Mouse (Mus musculus) kidney, postnatal 0 days (tissue): ENCODE results near the gene Tac4. TPM values are rescaled to one million over a fixed set of nuclear protein-coding genes. Genes with fewer than 3 reads are reported as not detected.

ENCODE experiments used
- ATAC-seq: fragments of 200-750 bp; cut with Nextera tagmentation; replicated peaks from 2 replicates; pipeline ENCODE4 v1.8.0; 2017; ENCODE audit warnings: low read depth, moderate number of reproducible peaks, moderate TSS enrichment, moderate library complexity; ENCODE audit not compliant: low FRiP score
- DNase-seq: peaks from one replicate; pipeline ENCODE4 v3.0.0-alpha.2; 2016; ENCODE audit warnings: low spot score
- H3K27ac ChIP-seq: fragments of 300-500 bp; sonication (generic); 2 replicates; pipeline ENCODE4 v1.5.1; 2014; ENCODE audit warnings: mild to moderate bottlenecking
- H3K27me3 ChIP-seq: fragments of 300-500 bp; sonication (generic); 2 replicates; pipeline ENCODE4 v1.6.1; 2014; ENCODE audit warnings: low read length, mixed read lengths; ENCODE audit not compliant: insufficient read depth
- H3K36me3 ChIP-seq: fragments of 300-500 bp; sonication (generic); 2 replicates; pipeline ENCODE4 v1.6.1; 2014; ENCODE audit warnings: low read length, mixed read lengths; ENCODE audit not compliant: insufficient read depth
- H3K4me1 ChIP-seq: fragments of 300-500 bp; sonication (generic); replicated peaks from 2 replicates; pipeline ENCODE4 v1.6.1; 2014; ENCODE audit warnings: antibody characterized with exemption, low read length, mixed read lengths; ENCODE audit not compliant: insufficient read depth
- H3K4me2 ChIP-seq: fragments of 300-500 bp; sonication (generic); 2 replicates; pipeline ENCODE4 v1.6.1; 2014; ENCODE audit warnings: mild to moderate bottlenecking, low read length, moderate library complexity, mixed read lengths
- H3K4me3 ChIP-seq: fragments of 300-500 bp; sonication (generic); replicated peaks from 2 replicates; pipeline ENCODE4 v1.5.1; 2014; ENCODE audit warnings: low read depth, low read length
- H3K9ac ChIP-seq: fragments of 300-500 bp; sonication (generic); 2 replicates; pipeline ENCODE4 v1.6.1; 2014; ENCODE audit warnings: low read depth, low read length
- H3K9me3 ChIP-seq: fragments of 300-500 bp; sonication (generic); replicated peaks from 2 replicates; pipeline ENCODE4 v1.6.1; 2016; ENCODE audit warnings: low read length, inconsistent platforms, mixed read lengths
- CTCF ChIP-seq: IDR thresholded peaks from 2 replicates; pipeline ENCODE4 v1.5.1; 2016; ENCODE audit warnings: antibody characterized with exemption, low read depth, mild to moderate bottlenecking, moderate library complexity
- WGBS: fragments of 180-500 bp; shearing (Covaris S2); extraction: QIAGEN DNeasy Blood & Tissue Kit; methylation state at CpG from one replicate; pipeline ENCODE4 v1.1.7; 2014; 5-methylcytosine and 5-hydroxymethylcytosine counted together
- polyA plus RNA-seq: library from polyadenylated mRNA; unstranded; fragments of >200 nt; fragmentation: Nextera tagmentation; extraction: Ambion mirVana; gene quantifications from 2 replicates; pipeline ENCODE4 v1.2.1, GENCODE M21; 2015

Gene Tac4
- polyA plus RNA-seq: 0.09 TPM in 1 of 2 replicates, not detected in the other

GRCm38 (mm10) chr11:95261178-95261751 is at the start of gene Tac4:
Gene Tac4 (plus strand): TSS chr11:95261529.
- Histone ChIP-seq H3K4me3 (no peak within 1 kb of the TSS), H3K27me3 (no peaks in the 10 kb centered on the region), H3K36me3 (no peaks in the 10 kb centered on the region; the same call in 1 of the 2 replicates), H3K27ac (no peak within 1 kb of the TSS), H3K9me3 (no peaks in the 10 kb centered on the region), H3K4me2 (no peak within 1 kb of the TSS), H3K9ac (no peak within 1 kb of the TSS), H3K4me1 (no peaks in the 10 kb centered on the region)
- TF ChIP-seq CTCF: no peak; the same call in 1 of the 2 replicates
- 70% methylated on average over 5 of the region's 5 CpGs for WGBS
- DNase-seq (no peak), ATAC-seq (no peak)

DNA sequence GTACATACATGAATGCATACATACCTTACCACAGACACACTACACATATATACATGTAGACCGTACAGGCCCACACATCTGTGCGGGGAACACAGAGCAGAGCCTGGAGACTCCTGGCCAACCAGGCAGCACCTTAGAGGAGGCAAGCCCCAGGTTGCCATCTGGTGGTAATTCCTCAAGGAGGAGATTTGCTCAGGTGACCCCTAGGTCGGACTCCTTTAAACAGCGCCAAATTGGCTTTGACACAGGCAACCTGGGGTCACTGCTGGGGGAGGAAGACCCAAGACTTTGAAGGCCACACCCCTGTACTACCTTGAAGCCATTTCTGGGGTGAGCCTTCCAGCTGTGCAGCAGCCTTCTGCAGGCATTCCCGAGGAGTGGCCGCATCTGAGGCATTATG is 47.7 kb upstream of the Tac4 start:
- Histone ChIP-seq H3K27ac (no peak overlapping the region), H3K36me3 (no peaks in the 10 kb centered on the region), H3K4me1 (no peaks in the 10 kb centered on the region), H3K27me3 (no peaks in the 10 kb centered on the region), H3K4me3 (no peak overlapping the region), H3K4me2 (no peak overlapping the region), H3K9me3 (no peaks in the 10 kb centered on the region), H3K9ac (no peak overlapping the region)
- 21% methylated on average over 6 of the region's 6 CpGs for WGBS
- DNase-seq (peak; percentile 32), ATAC-seq (no peak)
- TF ChIP-seq CTCF: peak; percentile 70

- Histone ChIP-seq H3K4me2 (no peak overlapping the region), H3K9me3 (no peaks in the 10 kb centered on the region), H3K27me3 (no peaks in the 10 kb centered on the region), H3K9ac (no peak overlapping the region), H3K36me3 (no peaks in the 10 kb centered on the region), H3K4me3 (no peak overlapping the region), H3K4me1 (no peaks in the 10 kb centered on the region), H3K27ac (no peak overlapping the region)
- peak; percentile 20; the same call in 1 of the 2 replicates for TF ChIP-seq CTCF
- DNase-seq: no peak
- 23% methylated on average over 5 of the region's 5 CpGs for WGBS
- ATAC-seq: no peak
Observed at GRCm38 (mm10) chr11:95214305-95214704, 47.0 kb upstream of the Tac4 start.

GRCm38 (mm10) chr11:95216193-95216592 is 45.1 kb upstream of the Tac4 start:
- TF ChIP-seq CTCF: 0 out of 2 replicates have a peak, but pooled peaks have one; percentile 8
- H3K4me2 ChIP-seq: no peak overlapping the region
- H3K4me3 ChIP-seq: no peak overlapping the region
- H3K9me3 ChIP-seq: no peaks in the 10 kb centered on the region
- ATAC-seq: no peak
- DNase-seq: no peak
- H3K9ac ChIP-seq: no peak overlapping the region
- H3K27ac ChIP-seq: no peak overlapping the region
- H3K4me1 ChIP-seq: no peaks in the 10 kb centered on the region
- 72% methylated on average over 3 of the region's 3 CpGs for WGBS
- H3K27me3 ChIP-seq: no peaks in the 10 kb centered on the region
- no peaks in the 10 kb centered on the region for H3K36me3 ChIP-seq

DNA sequence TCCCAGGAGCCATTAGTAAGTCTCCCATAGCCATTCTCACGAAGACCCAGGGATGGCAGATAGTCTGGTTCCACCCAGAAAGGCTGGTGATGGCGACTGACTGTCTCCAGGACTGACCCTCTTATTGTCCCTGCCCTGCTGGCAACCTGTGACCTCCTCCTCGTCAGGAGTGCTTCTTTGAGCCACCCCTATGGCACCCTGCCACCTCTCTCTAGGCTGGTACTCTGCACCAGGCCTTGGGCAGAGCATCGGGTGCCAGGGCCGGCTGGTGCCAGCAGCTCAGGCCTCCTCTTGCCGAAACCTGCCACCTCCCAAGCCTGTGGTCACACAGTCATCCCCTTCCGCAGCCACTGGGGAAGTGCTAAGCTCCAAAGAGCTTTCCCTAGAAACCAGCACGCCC is 42.2 kb upstream of the Tac4 start:
- no peak overlapping the region for H3K9ac ChIP-seq
- no peaks in the 10 kb centered on the region for H3K36me3 ChIP-seq
- DNase-seq (no peak), ATAC-seq (no peak)
- H3K9me3 ChIP-seq: no peaks in the 10 kb centered on the region
- no peak for TF ChIP-seq CTCF
- H3K27me3 ChIP-seq: 0 out of 2 replicates have a peak, but pooled peaks cover 8% of the 10 kb centered on the region
- H3K27ac ChIP-seq: no peak overlapping the region
- peaks cover 8% of the 10 kb centered on the region; the same call in 1 of the 2 replicates for H3K4me1 ChIP-seq
- H3K4me2 ChIP-seq: no peak overlapping the region
- H3K4me3 ChIP-seq: no peak overlapping the region
- 69% methylated on average over 8 of the region's 8 CpGs for WGBS

DNA sequence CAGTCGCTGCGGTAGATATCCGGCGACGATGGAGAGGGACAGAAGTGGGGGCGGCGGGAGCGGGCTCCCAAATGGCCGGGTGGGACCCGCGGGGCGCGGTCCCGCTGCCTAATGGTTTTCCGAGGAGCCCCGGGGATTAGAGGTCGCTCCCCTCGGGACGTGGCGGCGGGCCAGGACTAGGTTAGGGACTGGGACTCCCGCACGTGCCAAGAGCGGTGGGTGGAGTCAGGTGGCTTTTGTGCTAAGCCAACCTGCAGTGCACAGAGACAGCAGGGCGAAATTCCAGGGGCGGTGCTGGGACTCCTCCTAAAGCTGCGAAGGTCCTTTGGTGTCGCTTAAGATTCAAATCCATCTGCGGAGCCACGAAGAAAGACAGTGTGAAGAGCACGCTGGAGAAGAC is 37.9 kb upstream of the Tac4 start:
- Histone ChIP-seq H3K4me1 (peaks cover 8% of the 10 kb centered on the region; the same call in 1 of the 2 replicates), H3K4me2 (peak overlapping the region; percentile 45), H3K9ac (peak overlapping the region; percentile 15; the same call in 1 of the 2 replicates), H3K9me3 (no peaks in the 10 kb centered on the region), H3K4me3 (peak overlapping the region; percentile 5; the same call in 1 of the 2 replicates), H3K27ac (no peak overlapping the region), H3K36me3 (no peaks in the 10 kb centered on the region), H3K27me3 (0 out of 2 replicates have a peak, but pooled peaks cover 12% of the 10 kb centered on the region)
- no peak for TF ChIP-seq CTCF
- DNase-seq (no peak), ATAC-seq (no peak)
- 1% methylated on average over 30 of the region's 31 CpGs for WGBS
